Mouse (Mus musculus) adrenal gland, adult 2 months (tissue): Measurements from ENCODE around the gene Rpgrip1l. TPM values are rescaled to one million over a fixed set of nuclear protein-coding genes. Genes with fewer than 3 reads are reported as not detected.

Experiments
- DNase-seq: peaks from one replicate; pipeline ENCODE4 v3.0.0; 2021
- polyA plus RNA-seq: library from polyadenylated mRNA; depleted of rRNA; stranded (reverse); fragments of >200 nt; gene quantifications from 2 replicates; pipeline ENCODE4 v1.2.3, GENCODE M21; 2012; rRNA removed
- total RNA-seq, 2 experiments: library from RNA; stranded (reverse); gene quantifications; 2 replicates each; pipeline ENCODE4 v1.2.3; 2021

Gene Rpgrip1l
- total and polyA plus RNA-seq, 3 experiments = 0.28 to 8.1 (median 7.2) TPM

- DNase-seq = no peak
These were observed 107.2 kb downstream of the Rpgrip1l start for GRCm38 (mm10) chr8:91205897-91206296.

DNA sequence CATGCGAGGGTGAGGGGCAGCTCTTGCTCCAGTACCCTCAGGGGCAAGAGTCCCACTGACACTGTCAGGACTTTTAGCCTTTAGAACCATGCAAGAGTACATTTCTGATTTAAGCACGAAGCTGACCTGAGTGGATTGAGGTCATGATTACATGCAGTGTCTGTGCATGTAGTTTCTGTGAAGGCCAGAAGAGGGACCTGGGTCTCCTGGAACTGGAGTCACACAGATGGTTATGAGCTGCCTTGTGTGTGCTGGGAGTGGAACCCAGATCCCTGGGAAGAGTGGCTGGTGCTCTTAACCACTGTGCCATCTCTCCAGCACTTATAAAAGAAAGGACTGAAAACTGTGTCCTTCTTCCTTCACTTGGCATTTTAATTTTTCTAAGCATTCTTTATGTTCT lies 111.9 kb downstream of the Rpgrip1l start:
- no peak for DNase-seq

DNA sequence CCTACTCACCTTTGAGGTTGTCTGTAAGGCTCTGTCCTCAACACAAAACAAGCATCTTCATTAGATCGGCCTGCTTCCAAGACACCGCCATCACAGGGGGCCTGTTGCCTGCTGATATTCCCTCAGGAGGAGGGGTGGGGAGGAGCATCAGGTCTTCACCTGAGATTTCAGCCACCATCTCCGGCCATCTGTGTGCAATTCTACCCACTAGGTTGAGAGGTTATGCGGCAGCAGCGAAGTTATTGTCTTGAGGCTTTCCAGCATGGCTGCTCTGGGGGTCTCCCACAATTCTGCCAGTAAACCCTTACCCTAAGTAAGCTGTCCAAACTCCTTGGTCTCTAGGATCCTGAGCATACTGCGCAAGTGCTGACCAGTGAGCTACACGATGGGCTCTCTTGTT lies 113.2 kb downstream of the Rpgrip1l start, which contains the start of gene Aktip:
TSS of gene Aktip (minus strand) at position 101 of the 400 bp plus-strand sequence.
- DNase-seq = no peak

DNA sequence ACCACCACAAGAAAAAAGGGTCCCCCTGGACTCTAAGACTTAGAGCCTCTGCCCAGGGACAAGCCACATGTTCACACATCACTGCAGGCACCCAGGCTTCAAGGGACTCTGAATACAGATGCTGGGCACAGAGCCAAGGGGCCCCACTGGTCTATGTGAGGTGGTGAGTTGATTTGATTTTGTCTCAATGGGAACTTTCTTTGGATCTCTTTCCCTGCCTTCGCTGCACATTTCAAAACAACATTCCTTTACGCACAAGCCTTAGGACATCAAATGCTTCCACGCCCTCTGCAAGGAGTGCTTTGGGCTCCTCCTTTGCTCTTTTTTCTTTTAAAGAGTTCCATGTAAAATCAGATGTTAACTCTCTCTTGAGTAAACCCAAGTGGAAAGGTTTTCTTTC lies 115.0 kb downstream of the Rpgrip1l start:
- DNase-seq = no peak

GRCm38 (mm10) chr8:91197233-91197632 lies 115.8 kb downstream of the Rpgrip1l start:
- DNase-seq = no peak

DNA sequence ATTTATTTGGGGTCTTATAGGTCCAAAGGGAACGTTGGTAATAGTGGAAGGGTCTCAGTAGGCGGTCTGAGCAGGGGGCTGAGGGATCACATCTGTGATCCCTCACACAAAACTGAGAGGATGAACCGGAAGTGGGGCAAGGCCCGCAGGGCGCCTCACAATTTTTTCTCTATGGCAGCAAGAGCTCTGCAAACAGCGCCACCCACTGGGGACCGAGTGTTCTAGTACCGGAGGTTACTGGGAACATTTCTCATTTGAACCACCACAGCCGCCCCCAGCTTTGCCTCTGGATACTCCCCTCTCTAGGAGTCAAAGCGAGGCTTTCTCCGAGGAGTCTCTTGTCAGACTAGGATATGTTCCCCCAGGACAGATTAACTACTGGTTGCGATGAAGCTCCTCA lies 116.4 kb downstream of the Rpgrip1l start:
- no peak for DNase-seq

DNA sequence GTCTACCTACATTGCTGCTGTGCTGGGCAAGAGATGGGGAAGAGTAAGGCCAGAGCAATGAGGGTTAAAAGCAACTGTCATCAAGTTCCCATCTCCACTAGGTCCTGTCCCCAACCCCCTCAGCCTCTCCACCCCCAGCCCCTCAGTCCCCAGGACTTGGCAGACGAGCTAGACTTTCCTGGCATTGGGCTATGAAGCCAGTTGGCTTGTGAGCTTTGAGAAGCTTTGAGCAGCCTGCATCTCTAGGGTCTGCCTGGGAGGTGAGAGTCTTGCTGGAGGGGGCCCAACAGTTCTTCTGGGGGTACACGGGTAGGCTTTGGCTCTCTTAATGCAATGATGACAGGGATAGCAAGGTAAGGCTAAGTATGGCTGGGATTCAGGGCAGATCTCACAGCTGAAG lies 119.0 kb downstream of the Rpgrip1l start:
- no peak for DNase-seq

- no peak for DNase-seq
These were observed 120.1 kb downstream of the Rpgrip1l start for GRCm38 (mm10) chr8:91192941-91193340.

- DNase-seq = peak; percentile 50
These were observed 122.2 kb downstream of the Rpgrip1l start for GRCm38 (mm10) chr8:91190816-91191340.

DNA sequence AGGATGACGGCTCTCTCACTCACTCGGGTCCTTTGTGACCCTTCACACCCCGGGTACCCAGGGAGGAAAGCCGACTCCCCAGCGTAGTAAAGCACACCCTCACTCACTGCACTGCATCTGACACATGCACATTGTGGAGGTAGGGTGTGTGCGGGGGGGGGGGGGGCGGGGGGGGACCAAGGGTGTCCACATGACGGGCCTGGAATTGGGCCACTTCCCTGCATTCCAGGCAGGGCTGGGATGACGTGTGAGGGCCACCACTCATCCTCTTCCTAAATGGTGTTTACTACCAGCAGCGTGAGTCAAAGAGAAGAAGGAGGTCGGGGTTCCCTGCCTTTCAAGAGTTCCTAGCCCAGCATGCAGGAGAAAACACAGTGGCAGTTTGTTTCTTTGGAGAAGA lies 124.9 kb downstream of the Rpgrip1l start:
- DNase-seq = no peak

GRCm38 (mm10) chr8:91186372-91186771 lies 126.7 kb downstream of the Rpgrip1l start:
- no peak for DNase-seq

DNA sequence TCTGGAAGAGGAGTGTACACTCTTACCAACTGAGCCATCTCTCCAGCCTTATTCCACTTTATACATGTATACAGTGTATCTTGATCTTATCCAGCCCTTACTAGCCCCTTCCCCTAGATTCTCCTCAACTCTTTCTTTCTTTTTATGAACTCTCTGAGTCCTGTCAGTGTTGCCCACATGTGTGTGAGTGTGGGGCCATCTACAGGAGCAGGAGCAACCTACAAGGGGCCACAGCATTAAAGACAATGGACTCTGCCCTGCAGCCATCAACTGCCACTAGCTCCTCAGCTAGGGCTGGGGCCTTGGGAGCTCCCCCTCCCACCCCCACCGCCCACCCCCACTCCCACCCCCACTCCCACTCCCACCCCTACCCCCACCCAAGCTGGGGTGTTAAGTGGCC lies 135.4 kb downstream of the Rpgrip1l start:
- no peak for DNase-seq

DNA sequence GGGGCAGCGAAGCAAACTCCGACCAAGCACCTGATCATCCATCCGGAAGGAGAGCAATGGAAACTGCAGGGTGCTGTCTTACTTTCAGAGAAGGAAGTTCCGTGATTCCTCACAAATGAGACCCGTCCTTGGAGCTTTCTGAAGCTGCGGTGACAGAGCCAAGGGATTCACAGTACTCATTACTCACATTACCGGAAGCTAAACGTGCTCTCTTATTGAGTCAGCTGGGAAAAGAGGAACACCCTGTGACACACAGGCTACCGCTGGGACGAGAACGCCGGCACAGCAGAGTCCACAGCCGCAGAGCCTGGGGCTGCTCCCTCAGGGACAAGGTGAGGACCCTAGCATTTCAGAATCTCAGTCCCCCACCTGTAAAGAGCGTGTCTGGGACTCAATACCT lies 136.9 kb downstream of the Rpgrip1l start:
- peak; percentile 29 for DNase-seq

DNA sequence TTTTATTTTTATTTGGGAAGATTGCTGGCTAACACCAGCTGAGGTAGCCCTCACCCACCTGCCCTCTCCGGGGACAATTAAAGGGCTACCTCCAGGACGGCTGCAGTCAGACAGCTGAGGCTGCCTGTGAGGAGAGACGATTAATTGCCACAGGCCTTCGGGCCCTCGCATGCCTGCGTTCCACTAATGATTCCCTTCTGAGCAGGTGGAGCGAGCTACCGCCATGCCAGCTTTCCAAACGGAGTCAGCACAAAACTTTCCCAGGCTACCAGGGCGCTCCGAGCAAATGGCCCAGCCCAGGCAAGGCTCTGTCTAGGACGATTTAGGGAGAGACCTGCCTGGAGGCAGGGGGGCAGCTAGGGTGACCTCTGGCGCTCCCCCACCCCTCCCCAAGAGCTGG lies 141.5 kb downstream of the Rpgrip1l start:
- DNase-seq = no peak

GRCm38 (mm10) chr8:91170914-91171313 lies 142.1 kb downstream of the Rpgrip1l start:
- DNase-seq = no peak

GRCm38 (mm10) chr8:91170152-91170551 lies 142.9 kb downstream of the Rpgrip1l start:
- DNase-seq = no peak

Other genes with a start within 250 kb of the Rpgrip1l start
- 10 to 100 TPM; 41.8 to 51.9 TPM for gene Rbl2, start 243.2 kb downstream of the Rpgrip1l start, total RNA-seq
- 19.2 and 21.7 TPM in 2 replicates for gene Rbl2, start 243.2 kb downstream of the Rpgrip1l start, polyA plus RNA-seq
- 10 to 100 TPM; 42.6 to 47.5 TPM for gene Aktip, start 113.3 kb downstream of the Rpgrip1l start, total RNA-seq
- gene Aktip, start 113.3 kb downstream of the Rpgrip1l start, polyA plus RNA-seq = 15.1 and 18.1 TPM in 2 replicates
- 10 to 100 TPM; 74.8 to 77.1 TPM for gene Fto, start 263 bp upstream of the Rpgrip1l start, total RNA-seq
- 19.2 and 22.0 TPM in 2 replicates for gene Fto, start 263 bp upstream of the Rpgrip1l start, polyA plus RNA-seq